Mouse (Mus musculus): ENCODE results near the gene Fsd1. TPM values are rescaled to one million over a fixed set of nuclear protein-coding genes. Genes with fewer than 3 reads are reported as not detected.

Gene Fsd1
- polyA plus RNA-seq, 1 experiment from 2014 or later: 218 TPM

- ATAC-seq: no peak
- Histone ChIP-seq H3K4me2 (ENCODE audit: low read length) (peak overlapping the region; percentile 91), H3K4me3 (ENCODE audit: low read depth, low read length) (peak overlapping the region; percentile 64), H3K9me3 (replicated peaks; ENCODE audit: control insufficient read depth, low read length, poor library complexity, severe bottlenecking) (no peaks in the 10 kb centered on the region), H3K4me1 (ENCODE audit: control insufficient read depth, insufficient read depth, low read length) (peaks cover 6% of the 10 kb centered on the region), H3K27me3 (ENCODE audit: control insufficient read depth, insufficient read depth, low read depth, low read length) (no peaks in the 10 kb centered on the region), H3K9ac (ENCODE audit: low read depth, low read length) (peak overlapping the region; percentile 59; the same call in 1 of the 2 replicates), H3K36me3 (ENCODE audit: control insufficient read depth, insufficient read depth, low read length) (no peaks in the 10 kb centered on the region), H3K27ac (ENCODE audit: low read length) (no peak overlapping the region)
- WGBS: 1% methylated on average over 12 of the region's 12 CpGs
Measured at GRCm38 (mm10) chr17:56040857-56041163, 54.5 kb downstream of the Fsd1 start.

Other genes with a start within 250 kb of the Fsd1 start
- 0.09 and 0.21 TPM in 2 replicates for gene Adgre4, start 236.5 kb upstream of the Fsd1 start, polyA plus RNA-seq (2015; fragmentation: Nextera tagmentation; extraction: Ambion mirVana)
- 12.8 and 14.8 TPM in 2 replicates for gene Zfp119a, start 107.6 kb upstream of the Fsd1 start, polyA plus RNA-seq (2015; fragmentation: Nextera tagmentation; extraction: Ambion mirVana)
- 14.1 and 15.6 TPM in 2 replicates for gene Zfp959, start 94.4 kb upstream of the Fsd1 start, polyA plus RNA-seq (2015; fragmentation: Nextera tagmentation; extraction: Ambion mirVana)
- gene Zfp119b, start 37.0 kb upstream of the Fsd1 start, polyA plus RNA-seq (2015; fragmentation: Nextera tagmentation; extraction: Ambion mirVana): 10.1 and 11.2 TPM in 2 replicates
- 6.0 and 7.1 TPM in 2 replicates for gene Ebi3, start 33.9 kb upstream of the Fsd1 start, polyA plus RNA-seq (2015; fragmentation: Nextera tagmentation; extraction: Ambion mirVana)
- gene Yju2, start 27.4 kb upstream of the Fsd1 start, polyA plus RNA-seq (2015; fragmentation: Nextera tagmentation; extraction: Ambion mirVana): 21.2 and 24.6 TPM in 2 replicates
- 185 and 187 TPM in 2 replicates for gene Shd, start 16.0 kb upstream of the Fsd1 start, polyA plus RNA-seq (2015; fragmentation: Nextera tagmentation; extraction: Ambion mirVana)
- 6.4 and 7.6 TPM in 2 replicates for gene Stap2, start 19.1 kb downstream of the Fsd1 start, polyA plus RNA-seq (2015; fragmentation: Nextera tagmentation; extraction: Ambion mirVana)
- gene Mpnd, start 19.2 kb downstream of the Fsd1 start, polyA plus RNA-seq (2015; fragmentation: Nextera tagmentation; extraction: Ambion mirVana): 115 and 117 TPM in 2 replicates
- gene Sh3gl1, start 50.1 kb downstream of the Fsd1 start, polyA plus RNA-seq (2015; fragmentation: Nextera tagmentation; extraction: Ambion mirVana): 102 and 108 TPM in 2 replicates
- 3.6 and 5.0 TPM in 2 replicates for gene Chaf1a, start 53.9 kb downstream of the Fsd1 start, polyA plus RNA-seq (2015; fragmentation: Nextera tagmentation; extraction: Ambion mirVana)
- 84.0 and 88.5 TPM in 2 replicates for gene Ubxn6, start 88.5 kb downstream of the Fsd1 start, polyA plus RNA-seq (2015; fragmentation: Nextera tagmentation; extraction: Ambion mirVana)
- gene Hdgfl2, start 93.1 kb downstream of the Fsd1 start, polyA plus RNA-seq (2015; fragmentation: Nextera tagmentation; extraction: Ambion mirVana): 140 and 148 TPM in 2 replicates
- 0.05 and 0.15 TPM in 2 replicates for gene Plin4, start 123.3 kb downstream of the Fsd1 start, polyA plus RNA-seq (2015; fragmentation: Nextera tagmentation; extraction: Ambion mirVana)
- gene Plin5, start 131.1 kb downstream of the Fsd1 start, polyA plus RNA-seq (2015; fragmentation: Nextera tagmentation; extraction: Ambion mirVana): 1.2 and 2.8 TPM in 2 replicates
- 0.25 and 0.30 TPM in 2 replicates for gene Lrg1, start 135.5 kb downstream of the Fsd1 start, polyA plus RNA-seq (2015; fragmentation: Nextera tagmentation; extraction: Ambion mirVana)
- 13.2 and 14.4 TPM in 2 replicates for gene Sema6b, start 153.8 kb downstream of the Fsd1 start, polyA plus RNA-seq (2015; fragmentation: Nextera tagmentation; extraction: Ambion mirVana)
- 10.5 and 10.8 TPM in 2 replicates for gene Tnfaip8l1, start 176.0 kb downstream of the Fsd1 start, polyA plus RNA-seq (2015; fragmentation: Nextera tagmentation; extraction: Ambion mirVana)
- 65.7 and 71.5 TPM in 2 replicates for gene Mydgf, start 197.4 kb downstream of the Fsd1 start, polyA plus RNA-seq (2015; fragmentation: Nextera tagmentation; extraction: Ambion mirVana)
- gene Dpp9, start 232.4 kb downstream of the Fsd1 start, polyA plus RNA-seq (2015; fragmentation: Nextera tagmentation; extraction: Ambion mirVana): 24.2 and 25.4 TPM in 2 replicates

Data from midbrain, embryonic 16.5 days (tissue).